Mouse (Mus musculus): ENCODE results near the gene Cd80.

Gene Cd80

GRCm38 (mm10) chr16:38455511-38456418, at the start of gene Cd80:
Cd80 (plus strand) TSS chr16:38455561.
- no peak for ATAC-seq (ENCODE audit: insufficient number of reproducible peaks, low FRiP score, low TSS enrichment)

- ATAC-seq (ENCODE audit: insufficient number of reproducible peaks, low FRiP score, low TSS enrichment), result no peak
Measured at GRCm38 (mm10) chr16:38406293-38406692, 49.1 kb upstream of the Cd80 start.

DNA sequence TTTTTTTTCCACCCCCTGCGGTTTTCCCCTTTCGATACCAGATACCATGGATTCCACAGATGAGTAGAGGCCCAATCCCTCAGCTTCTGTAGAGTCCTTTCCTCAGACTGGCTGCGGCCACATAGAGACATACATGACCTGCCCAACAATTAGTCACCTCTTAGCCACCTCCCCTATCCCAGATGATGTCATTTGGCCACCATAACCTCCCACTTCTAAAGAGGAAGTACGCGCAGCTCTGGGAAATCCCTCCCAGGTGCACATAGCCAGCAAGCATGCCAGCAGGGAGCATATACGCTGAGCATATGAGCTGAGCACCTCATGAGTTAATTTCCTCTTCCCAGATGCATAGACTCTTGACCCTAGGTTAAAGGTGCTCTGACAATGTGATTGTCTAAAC, 48.7 kb upstream of the Cd80 start:
- ATAC-seq (ENCODE audit: insufficient number of reproducible peaks, low FRiP score, low TSS enrichment), result no peak

GRCm38 (mm10) chr16:38407584-38407983, 47.8 kb upstream of the Cd80 start:
- no peak for ATAC-seq (ENCODE audit: insufficient number of reproducible peaks, low FRiP score, low TSS enrichment)

- ATAC-seq (ENCODE audit: insufficient number of reproducible peaks, low FRiP score, low TSS enrichment), result no peak
Measured at GRCm38 (mm10) chr16:38408416-38408815, 46.9 kb upstream of the Cd80 start.

GRCm38 (mm10) chr16:38414953-38415352, 40.4 kb upstream of the Cd80 start:
- no peak for ATAC-seq (ENCODE audit: insufficient number of reproducible peaks, low FRiP score, low TSS enrichment)

- ATAC-seq (ENCODE audit: insufficient number of reproducible peaks, low FRiP score, low TSS enrichment), result no peak
Measured at GRCm38 (mm10) chr16:38425374-38425773, 30.0 kb upstream of the Cd80 start.

- no peak for ATAC-seq (ENCODE audit: insufficient number of reproducible peaks, low FRiP score, low TSS enrichment)
Measured at GRCm38 (mm10) chr16:38425799-38426198, 29.6 kb upstream of the Cd80 start.

GRCm38 (mm10) chr16:38431446-38432185, 23.7 kb upstream of the Cd80 start:
- ATAC-seq (ENCODE audit: insufficient number of reproducible peaks, low FRiP score, low TSS enrichment), result no peak

DNA sequence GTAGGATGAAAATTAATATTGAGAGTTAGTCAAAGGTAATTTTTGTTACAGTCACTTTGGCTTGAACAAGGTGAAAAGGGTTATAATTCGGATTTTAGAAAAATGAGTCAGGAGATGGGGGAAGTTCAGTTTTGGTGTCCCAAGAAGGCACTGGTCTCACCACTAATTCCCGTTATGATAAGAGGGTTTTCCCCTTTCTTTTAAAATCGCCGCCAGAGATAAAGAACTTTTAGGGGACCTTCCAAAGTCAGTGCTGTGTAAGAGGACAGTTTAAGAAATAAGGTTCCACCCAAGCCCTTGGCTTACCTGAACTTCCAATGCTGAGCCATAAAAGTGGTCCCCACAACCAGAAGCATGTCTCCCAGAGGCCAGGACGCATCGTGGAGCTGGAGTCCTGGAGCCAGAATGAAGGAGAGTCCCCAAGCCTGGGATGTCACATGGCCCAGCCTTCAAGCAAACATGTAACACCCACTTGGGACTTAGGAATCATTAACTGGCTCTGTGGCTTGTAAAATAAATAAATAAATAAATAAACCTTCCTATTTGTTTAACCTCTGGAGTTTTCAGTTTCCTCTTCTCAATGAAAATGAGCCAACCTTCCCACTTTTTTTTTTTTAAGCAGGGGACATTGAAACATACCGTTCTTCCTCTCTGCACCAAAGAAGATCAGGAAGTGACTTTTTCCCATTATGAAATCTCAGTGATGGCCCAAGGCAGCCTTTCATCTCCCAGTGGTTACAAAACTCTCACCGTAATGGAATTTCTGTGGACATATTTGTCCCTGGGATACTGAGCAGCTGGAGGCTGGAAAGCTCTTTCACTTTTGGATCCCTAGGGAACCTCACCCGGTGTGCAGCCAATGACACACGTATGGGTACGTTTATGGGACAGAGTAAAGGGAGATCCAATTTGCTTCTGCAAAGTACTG, 22.6 kb upstream of the Cd80 start, which contains the start of gene Pla1a:
Gene Pla1a (minus strand): TSS at position 648 of the 928 bp plus-strand sequence.
- no peak for ATAC-seq (ENCODE audit: insufficient number of reproducible peaks, low FRiP score, low TSS enrichment)

- no peak for ATAC-seq (ENCODE audit: insufficient number of reproducible peaks, low FRiP score, low TSS enrichment)
Measured at GRCm38 (mm10) chr16:38433514-38433913, 21.8 kb upstream of the Cd80 start.

GRCm38 (mm10) chr16:38434295-38434795, 21.0 kb upstream of the Cd80 start:
- no peak for ATAC-seq (ENCODE audit: insufficient number of reproducible peaks, low FRiP score, low TSS enrichment)

DNA sequence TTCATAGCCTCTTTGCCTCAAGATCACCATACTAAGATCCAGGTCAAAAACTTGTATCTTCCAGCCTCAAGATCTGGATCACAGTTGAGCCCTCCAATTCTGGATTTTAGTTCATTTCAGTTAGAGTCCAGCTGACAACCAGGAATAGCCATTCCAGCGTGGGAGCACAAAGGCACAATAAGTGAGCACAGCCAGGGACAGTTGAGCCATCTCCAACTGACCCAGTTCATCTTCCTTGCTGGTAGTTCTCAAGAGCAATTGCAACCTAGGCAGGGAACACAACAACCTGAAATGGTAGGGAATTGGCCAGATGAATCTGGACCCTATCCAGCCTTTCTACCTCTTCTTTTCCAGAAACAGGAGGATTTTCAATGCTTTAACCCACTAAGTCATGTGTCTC, 16.2 kb upstream of the Cd80 start:
- ATAC-seq (ENCODE audit: insufficient number of reproducible peaks, low FRiP score, low TSS enrichment), result no peak

GRCm38 (mm10) chr16:38440403-38440802, 15.0 kb upstream of the Cd80 start:
- no peak for ATAC-seq (ENCODE audit: insufficient number of reproducible peaks, low FRiP score, low TSS enrichment)

DNA sequence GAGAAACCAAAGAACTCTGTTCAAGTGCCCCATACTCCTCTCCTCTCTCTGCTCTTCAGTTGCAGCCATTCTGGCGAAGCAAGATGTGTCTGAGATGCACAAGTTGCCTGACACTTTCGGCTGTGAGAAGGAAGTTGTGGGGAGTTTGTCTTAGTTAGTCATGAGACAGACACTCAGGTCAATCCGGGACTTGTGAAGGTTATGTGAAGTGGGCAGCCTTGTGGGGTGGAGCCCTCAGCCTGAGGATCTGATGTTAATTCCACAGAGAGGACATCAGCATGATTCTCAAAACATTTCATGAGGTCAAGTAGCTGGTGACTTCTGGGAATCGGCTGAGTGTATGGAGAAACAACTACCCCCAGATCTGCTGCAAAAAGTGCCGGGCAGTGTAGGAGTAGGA, 13.8 kb upstream of the Cd80 start:
- no peak for ATAC-seq (ENCODE audit: insufficient number of reproducible peaks, low FRiP score, low TSS enrichment)

DNA sequence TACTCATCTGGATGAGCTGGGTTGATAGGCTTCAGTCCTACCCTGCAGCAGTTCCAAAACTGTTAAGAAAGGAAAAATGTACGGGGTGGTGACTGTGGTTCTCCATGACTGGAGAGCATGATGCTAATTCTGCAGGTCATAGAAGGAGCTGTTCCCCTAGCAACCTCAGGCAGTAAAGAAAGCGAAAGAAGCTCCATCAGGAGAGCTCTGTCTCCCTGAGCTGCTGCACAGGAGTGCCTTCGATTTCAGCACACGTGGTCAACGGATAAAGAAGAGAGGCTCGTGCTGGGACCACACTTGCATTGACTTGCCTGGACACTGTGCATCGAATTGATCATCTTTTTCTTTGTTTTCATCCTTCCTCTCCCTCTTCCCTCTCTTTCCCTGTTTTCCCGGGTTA, 13.1 kb upstream of the Cd80 start:
- no peak for ATAC-seq (ENCODE audit: insufficient number of reproducible peaks, low FRiP score, low TSS enrichment)

DNA sequence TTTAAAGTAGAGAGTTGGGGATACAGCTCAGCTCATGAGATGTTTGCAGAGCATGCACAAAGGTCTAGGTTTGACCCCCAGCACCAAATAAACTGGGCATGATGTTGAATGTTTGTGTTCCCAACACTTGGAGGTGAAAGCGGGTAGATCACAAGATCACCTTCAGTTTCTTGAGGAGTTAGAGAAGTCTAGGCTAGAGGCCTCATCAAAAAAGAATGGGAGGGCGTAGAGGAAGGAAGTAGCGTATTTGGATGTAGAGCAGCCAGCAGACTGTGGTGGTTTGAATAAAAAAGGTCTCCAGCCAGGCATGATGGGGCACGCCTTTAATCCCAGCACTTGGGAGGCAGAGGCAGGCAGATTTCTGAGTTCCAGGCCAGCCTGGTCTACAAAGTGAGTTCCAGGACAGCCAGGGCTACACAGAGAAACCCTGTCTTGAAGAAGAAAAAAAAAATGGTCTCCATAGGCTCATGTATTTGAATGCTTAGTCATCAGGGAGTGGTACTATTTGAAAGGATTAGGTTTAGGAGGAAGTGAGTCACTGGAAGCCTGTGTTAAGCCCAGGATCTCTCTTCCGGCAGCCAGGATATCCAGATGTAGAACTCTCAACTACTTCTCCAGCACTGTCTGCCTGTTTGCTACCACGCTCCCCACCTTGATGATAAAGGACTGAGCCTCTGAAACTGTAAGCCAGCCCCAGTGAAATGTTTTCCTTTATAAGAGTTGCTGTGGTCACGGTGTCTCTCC, 11.5 kb upstream of the Cd80 start:
- ATAC-seq (ENCODE audit: insufficient number of reproducible peaks, low FRiP score, low TSS enrichment), result no peak

GRCm38 (mm10) chr16:38445046-38445445, 10.3 kb upstream of the Cd80 start:
- no peak for ATAC-seq (ENCODE audit: insufficient number of reproducible peaks, low FRiP score, low TSS enrichment)

GRCm38 (mm10) chr16:38445576-38445975, 9.8 kb upstream of the Cd80 start:
- no peak for ATAC-seq (ENCODE audit: insufficient number of reproducible peaks, low FRiP score, low TSS enrichment)

All from cerebellum, adult (tissue).